Mouse (Mus musculus) WW6 (cell line): ENCODE measurements around the gene Tmem238l.

Experiments used
- DNase-seq: peaks from one replicate; pipeline ENCODE4 v3.0.0-alpha.2; 2013; ENCODE audit warnings: low read depth, low spot score

The Tmem238l gene

DNA sequence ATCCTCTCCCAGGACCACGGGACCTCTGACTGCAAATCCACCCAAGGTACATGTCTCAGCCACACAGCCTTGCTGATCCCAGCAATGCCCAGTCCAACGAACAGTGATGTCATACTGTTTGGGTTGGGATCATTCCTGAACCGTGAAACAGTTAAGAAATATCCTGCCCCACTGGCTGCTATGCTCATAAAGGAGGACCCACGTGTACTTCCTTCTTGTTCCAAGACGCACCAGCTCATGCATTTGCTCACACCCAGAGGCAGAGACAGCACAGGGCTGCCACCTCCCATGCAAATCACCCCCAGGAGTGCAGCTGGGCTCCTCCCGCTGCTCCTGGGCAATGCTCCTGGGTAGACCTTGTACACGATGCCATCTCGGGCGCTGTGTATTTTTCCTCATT lies at the start of gene Tmem238l:
Tmem238l (plus strand) TSS at position 336 of the 400 bp plus-strand sequence.
- DNase-seq = no peak

DNA sequence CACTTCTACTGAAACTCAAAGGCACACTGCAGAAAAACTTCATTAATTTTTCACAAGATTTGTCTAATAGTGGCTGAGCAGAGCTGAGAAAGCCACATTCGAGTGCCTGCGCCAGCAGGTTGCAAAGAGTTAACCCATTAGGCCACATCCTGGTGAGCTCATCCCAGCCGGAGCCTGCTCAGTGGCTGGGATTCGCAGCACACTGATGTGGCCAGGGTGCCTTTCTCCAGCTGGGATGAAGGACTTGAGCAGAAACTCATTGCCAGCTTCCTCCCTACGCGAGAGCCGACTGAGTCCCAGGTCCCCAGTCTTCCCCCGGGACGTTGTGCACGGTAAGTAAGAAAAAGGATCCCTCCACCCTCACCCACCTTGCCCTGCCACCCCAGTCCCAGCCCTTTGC lies 44.6 kb upstream of the Tmem238l start, which contains the start of gene Pirt:
Pirt (plus strand) TSS at position 171 of the 400 bp plus-strand sequence.
- DNase-seq = no peak

DNA sequence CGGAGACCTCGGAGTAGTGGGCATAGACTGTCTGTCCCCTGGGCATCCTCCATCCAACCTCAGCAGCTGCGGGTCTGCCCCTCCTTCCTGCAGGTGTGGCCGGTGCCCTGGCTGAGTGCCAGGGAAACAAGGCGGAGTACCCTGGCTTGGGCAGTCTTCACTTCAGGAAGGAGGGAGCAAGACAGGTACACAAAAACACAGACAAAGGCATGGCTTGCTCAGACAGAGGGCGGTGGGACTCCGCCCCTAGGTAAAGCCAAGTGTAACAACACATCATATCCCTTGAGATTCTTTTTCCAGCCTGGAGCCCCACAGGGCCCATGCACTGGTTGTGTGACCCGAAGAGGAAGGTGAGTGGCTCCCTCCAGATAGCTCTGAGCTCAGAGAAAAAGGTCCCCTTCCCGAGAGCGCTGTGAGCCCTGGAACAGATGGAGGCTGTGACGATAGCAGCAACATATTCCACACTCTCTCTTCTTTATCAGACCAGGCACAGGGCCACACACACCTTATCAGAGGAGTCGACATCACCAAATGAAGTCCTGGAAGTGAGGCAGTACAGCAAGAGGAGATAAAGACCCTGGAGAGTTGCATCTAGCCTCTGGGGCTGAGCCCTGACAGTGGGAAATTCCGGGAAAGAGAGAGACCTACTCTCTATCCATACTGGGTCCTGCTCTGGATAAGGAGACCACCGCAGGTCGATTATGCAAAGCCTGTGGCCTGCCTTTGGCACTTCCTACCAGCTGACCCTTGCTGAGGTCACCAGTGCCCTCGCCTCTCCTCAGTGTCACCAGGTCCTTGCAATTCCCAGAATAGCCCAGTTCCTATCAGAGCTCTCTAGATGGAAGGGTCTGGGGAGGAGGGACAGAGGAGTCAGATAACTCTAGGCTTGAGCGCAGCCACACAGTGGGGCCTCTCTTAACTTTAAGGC lies 43.6 kb upstream of the Tmem238l start:
- no peak for DNase-seq

DNA sequence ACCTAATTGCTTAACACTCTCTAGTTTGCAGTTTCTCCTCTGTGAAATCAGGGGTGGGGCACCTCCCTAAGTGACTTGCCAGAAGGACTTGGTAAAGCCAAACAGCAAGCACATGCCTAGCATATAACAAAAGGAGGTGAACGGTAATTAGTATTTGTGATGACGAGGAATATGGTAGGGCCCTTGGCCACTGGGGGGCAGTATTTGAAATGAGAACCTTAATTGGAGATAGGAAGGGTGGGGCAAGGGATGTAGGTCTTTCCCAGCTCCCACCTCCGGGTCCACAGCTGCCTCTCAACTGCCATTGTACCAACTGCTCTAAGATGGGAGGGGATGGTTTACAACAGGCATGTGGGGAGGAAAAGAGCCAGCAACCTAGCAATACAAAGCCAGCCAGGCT lies 42.2 kb upstream of the Tmem238l start:
- peak; percentile 61 for DNase-seq

DNA sequence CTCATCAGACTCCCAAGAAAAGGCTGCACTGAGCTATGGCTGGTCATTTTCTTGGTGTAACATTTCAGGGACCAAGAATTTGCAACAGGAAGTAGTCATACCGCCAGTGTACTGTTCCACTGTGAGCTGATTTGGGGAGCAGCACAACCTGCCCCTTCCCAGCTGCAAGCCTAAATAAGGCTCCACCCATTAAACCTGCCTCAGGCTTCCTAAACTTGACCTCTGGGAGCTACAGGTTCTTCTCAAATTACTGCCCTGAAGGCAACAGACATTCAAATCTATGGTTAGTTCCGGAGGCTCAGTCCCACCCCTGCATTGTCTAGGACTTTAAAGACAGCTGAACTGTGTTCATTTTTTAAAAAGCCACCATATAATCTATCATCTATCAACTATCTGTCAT lies 36.4 kb upstream of the Tmem238l start:
- peak; percentile 61 for DNase-seq

DNA sequence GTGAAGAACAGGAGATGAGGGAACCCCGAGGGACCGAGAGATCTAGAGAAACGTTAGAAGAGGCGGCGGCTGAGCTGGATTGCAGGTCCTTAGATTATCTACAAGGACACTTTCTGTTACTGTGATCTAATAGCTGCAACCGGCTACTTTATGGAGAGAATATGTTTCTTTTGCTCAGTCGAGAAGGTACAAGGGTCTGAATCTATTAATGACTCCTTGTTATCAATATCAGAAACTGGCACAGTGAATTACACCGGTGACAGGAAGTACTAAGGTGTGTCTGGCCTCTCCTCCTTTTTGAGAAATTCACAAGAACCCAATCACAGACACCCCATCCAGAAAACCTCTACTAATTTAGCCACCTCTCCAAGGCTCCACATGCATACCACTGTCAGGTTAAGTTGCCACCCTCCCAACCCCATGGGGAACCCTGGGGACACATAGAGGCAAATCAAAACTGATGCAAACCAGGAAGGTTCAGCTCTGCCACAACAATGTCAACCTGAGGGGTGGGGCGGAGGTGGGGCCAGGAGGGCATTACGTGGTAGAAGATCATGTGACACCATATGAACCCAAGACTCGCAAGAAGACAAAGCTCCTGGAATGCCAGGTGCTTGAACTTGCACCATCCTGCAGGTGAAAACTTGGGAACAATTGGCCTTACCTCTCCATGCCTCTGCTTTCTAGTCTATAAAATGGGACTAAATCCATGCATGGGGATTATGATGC lies 32.2 kb upstream of the Tmem238l start:
- DNase-seq = no peak

DNA sequence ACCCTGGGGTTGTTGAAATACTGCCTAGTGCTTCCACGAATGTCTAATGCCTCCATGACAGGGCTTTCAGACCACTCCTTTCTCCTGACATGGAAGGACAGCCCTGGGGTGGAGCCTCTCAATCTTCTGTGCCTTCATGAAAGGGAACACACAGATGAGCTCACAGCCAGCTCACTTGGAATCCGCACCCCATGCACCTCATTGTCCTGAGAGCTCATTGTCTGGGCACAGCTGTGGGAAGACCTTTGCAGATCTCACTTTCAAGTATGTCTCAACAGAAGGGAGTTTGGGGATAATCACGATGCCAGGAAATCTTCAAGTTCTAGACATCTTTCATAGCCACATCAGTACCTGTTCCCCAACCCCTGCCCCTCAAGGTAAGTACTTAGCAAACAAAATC lies 28.1 kb upstream of the Tmem238l start:
- no peak for DNase-seq

DNA sequence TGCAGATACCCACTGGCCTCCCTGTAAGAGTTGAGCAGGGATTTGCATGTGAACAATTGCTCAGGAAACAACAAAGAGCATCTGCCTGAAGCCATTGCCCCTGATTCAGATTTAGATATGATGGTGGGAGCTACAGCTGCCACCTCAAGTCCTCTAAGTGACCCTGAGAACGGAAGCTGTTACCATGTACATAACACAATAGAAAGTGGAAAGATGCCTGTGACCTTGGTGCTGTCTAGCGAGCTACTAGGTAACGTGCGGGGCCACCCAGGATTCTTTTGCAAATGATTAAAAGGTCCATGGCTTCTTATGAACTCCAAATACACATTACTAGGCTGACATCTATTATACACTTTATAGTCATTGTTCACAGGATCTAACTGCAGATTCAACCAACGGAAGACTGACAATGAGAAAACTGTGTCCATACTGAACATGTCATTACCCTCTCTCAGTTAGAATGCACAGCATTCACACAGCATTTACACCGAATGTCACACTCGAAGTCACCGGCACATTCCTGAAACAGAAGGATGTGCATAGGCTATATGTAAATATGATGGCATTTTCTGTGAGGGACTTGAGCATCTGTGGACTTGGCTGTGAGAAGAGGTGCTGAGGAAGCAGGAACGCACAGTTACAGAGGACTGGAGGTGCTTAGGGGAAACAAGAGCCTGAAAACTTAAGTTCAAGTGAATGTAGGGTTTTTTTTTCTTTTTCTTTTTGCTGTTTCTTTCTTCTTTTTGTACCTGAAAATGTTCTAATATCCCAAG lies 23.4 kb upstream of the Tmem238l start:
- DNase-seq = no peak

DNA sequence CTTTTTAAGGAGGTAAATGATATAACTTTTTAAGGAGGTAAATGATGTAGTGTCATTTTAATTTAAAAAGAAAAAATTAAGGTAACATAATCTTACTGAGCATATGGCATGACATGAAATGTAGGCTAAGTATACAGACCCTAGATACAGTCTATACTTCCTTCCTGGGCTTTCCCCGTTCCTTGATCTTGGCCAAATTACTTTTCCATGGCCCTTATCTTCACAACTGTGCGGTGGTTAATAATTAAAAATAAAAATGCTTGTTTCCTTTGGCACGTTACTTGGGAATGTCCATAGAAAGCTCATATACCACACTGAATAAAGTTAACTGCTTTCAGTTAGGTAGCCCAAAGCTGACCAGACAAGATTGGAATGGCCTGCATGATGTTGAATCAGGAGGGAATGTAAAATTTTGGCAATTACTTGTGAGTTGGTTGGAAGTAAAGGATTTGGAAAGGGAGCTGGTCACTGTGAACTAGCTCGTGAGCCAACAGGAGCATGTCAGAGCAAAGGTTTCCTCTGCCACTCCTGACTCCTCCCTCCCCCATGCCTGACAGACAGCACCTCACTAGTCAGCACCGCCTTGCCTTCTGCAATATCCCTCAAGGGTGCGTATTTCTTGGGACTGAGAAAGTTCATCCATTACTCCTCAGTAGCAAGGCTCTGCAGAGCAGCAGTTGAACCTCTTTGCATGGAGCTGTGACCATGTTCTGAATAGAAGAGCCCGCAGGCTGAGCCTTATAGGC lies 21.8 kb upstream of the Tmem238l start:
- DNase-seq = no peak

DNA sequence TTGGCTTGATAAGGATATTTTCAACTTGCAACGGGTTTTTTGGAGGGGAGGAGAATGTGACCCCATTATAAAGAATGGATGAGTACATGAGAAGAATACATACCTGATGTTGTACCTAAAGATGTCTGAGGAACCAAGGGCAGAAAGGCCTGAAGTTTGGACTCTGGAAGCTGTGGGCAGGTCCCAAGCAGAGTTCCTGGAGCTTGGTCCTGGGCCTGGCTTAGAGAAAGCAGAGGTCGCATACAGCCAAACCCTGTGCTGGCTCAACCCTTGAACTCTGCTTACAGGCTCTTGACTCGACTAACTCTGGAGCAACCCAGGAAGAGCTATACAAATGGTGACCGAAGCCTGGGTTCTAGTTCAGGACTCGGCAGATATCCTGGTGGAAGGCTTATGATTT lies 14.4 kb upstream of the Tmem238l start:
- DNase-seq = no peak

DNA sequence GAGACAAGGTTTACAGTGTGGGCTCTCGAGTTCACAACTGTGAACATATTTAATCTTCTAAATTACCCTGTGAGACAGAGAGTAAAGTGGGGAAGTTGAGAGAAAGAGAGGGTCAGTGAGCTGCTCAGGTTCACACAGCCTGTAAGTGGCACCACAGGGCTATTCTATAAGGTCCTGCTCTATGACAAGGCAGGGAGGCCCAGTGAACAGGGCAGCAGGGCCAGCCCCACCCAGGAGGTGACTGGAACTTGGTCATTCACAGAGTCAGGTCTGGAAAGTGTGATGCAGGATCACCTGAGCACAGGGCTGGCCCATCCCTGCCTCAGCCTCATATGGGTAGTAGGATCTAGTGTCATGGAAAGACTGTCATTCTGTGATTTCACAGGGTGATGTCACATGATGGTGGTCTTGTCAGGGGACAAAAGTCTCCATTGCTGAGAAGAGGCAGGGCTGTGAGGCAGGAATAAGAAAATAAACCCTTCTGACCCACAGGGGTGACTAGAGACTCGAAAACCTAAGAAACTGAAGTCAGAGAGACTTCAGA lies 11.1 kb upstream of the Tmem238l start:
- DNase-seq = no peak

DNA sequence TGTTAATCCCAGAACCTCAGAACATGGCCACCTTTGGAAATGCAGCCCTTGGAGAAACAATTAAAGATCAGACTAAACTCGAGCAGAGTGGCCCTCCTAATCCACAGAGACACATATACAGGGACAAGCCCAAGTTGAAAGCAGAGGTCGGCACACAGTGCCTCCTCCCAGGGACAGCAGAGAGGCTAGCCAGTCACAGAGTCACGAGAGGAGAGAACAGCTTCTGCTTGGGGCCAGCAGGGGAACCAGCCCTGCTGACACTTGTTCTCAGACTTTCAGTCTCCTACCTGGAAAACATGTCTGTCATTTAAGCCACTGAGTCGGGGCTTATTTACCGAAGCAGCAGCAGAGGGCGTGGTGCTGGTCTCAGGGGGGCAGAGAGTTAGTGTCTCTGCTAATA lies 9.9 kb upstream of the Tmem238l start:
- no peak for DNase-seq

DNA sequence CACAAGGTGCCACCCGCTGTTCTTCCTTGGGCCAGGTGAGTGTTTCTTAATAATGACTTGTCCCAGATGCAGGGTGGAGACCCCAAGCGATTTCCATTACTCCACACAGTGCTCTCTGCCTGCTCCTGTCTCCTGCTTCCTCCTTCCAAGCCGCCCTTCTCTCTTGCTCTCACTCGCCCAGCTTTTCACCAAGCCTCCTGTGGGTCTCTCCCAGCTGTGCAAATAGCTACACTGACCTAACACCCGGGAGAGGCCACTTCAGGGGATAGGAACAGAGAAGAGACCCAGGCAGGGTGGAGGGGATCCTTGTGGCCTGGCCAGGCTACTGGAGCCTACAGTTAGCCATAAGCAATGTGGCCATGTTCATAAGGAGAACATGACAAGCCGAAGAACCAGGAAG lies 9.5 kb upstream of the Tmem238l start:
- no peak for DNase-seq

DNA sequence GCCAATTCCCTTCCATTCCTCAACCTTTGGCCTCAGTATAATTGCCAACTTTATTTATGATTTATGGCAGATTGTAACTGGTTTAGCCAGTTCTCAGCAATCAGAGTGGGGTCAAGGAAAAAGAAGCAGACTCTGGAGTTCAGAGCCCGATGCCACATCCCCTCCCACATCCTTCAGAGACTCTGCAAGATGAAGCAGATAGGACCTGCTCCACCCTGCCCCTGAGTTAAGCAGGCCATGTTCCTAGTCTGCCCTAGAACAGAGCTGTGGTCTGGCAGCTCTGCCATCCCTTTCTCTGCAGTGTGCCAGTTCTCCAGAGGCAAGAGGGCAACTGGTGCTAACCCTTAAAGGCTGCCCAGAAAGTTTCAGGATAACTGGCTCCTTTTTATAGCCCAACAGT lies 4.4 kb downstream of the Tmem238l start:
- DNase-seq = no peak

DNA sequence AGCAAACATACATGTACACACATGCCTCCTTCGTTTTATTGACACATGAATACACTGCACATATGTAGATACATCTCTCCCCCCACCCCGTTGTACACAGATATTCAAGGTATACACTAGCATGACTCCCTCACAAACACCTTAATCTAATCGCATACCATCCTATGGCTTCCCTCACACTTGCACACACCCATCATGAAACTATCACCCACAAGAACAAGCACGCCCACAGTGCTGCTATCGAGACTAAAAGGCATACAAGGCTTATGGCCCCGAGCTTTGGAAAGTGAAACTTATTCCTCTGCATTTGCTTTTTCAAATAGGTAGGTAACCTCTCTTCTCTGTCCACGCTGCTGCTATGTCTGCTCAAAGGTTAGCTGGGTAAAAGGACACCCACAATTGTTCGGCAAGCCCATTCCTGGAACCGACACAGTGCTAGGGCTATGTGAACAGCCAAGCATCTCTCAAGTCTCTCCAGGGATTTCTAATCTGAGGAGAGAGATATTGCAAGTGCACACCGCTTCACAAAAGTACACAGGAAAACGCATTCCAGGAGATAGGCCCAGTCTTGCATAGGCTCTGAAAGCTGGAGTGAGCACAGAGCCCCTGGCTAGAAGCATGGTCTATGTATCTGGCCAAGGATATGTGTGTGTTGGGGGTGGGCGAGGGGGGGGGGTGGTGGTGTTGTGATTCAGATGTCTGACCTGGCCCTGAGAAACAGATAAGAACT lies 5.2 kb downstream of the Tmem238l start:
- DNase-seq = no peak

DNA sequence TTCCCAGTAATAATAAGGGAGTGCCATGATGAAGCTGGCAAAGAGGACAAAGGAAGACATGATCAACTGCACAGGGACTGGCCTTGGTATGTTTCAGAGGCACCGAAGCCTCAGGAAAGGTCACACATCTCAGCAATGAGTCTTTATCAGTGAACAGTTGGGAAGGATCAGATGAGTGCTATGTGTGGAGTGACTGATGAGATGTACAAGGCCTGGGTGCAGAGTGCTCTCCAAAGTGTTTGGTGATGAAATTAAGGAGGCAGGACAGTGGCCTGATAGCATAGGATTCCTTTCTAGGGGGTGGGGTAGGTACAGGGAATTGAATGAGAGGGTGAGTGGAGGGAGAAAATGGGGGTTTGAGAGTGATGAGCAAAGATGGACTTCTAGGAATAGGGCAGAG lies 7.0 kb downstream of the Tmem238l start:
- no peak for DNase-seq

DNA sequence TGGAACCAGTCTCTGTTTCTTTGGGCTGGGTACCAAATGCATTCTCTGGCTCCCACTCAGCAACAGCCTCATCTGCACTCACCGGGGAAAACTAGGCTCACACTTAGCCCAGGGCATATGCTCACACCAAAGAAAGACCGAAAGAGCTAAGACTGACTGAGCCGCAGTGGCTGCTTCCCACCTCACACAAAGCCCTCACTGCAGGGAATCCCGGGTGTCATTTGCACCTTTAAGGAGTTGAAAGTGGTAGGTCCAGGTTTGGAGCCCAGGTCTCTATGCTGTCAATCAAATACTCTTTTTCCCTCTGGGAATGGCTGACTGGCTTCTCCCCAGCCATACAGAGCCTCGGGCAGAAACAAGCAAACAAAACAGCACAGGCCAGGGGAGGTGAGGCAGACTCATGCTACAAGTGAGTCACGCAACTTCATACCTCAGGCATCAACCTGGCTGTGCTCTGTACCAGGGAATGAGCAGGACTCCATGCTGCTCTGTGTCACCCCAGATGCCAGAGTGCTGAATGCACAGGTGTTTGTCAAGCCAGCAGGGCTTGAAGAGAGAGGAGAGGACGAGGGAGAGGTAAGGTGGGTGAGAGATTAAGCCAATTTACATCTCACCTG lies 10.2 kb downstream of the Tmem238l start:
- no peak for DNase-seq

DNA sequence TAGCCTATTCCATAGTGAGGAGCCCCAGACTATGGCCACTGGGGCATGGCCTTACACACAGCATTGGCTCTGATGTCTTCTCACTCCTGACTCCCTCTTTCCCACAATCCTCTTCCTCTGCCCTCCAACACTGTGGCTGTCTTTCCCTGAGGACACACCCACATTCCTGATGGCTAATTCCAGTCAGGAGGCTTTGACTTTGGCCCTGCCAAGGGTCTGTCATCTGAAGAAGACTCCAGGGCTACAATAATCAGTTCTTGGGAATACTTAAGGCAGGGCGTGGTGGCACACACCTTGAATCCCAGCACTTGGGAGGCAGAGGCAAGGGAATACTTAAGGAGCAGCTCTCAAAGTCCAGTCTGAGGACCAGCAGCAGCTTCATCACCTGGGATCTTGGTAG lies 12.1 kb downstream of the Tmem238l start:
- DNase-seq = no peak

DNA sequence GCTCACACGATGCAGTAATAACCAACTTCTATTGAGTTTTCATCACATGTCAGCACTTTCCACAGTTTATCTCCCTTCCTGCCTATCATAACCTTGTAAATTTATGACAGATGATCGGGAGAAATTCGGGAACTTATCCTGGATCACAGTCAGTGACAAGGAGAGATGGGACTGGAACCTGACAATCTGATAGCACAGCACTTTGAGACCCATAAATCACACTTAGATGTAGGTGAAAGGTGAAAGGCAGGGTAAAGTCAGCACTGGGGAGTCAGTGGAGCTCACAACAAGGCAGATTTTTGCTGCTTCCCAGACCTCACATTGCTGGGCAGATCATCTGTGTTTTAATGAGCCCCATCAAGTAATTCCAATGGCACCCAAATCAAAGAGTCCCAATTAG lies 17.1 kb downstream of the Tmem238l start:
- no peak for DNase-seq
